Mouse (Mus musculus) adrenal gland, adult 18-20 months (tissue): Measurements from ENCODE around the gene Gmds. TPM values are rescaled to one million over a fixed set of nuclear protein-coding genes. Genes with fewer than 3 reads are reported as not detected.
A peak's percentile ranks its signal among the peaks of the same experiment; 100 is the strongest.

Experiments used
- DNase-seq, 2 experiments: peaks; one replicate each; pipeline ENCODE4 v3.0.0; 2021 to 2022; ENCODE audit warnings: low spot score in 2 of 2
- total RNA-seq, 2 experiments: library from RNA; stranded (reverse); gene quantifications; 1 replicate in 1 of 2; 2 replicates in 1 of 2; pipeline ENCODE4 v1.2.3; 2021

The Gmds gene
- total RNA-seq, 2 experiments from 2014 or later, result 6.8 to 7.0 TPM

DNA sequence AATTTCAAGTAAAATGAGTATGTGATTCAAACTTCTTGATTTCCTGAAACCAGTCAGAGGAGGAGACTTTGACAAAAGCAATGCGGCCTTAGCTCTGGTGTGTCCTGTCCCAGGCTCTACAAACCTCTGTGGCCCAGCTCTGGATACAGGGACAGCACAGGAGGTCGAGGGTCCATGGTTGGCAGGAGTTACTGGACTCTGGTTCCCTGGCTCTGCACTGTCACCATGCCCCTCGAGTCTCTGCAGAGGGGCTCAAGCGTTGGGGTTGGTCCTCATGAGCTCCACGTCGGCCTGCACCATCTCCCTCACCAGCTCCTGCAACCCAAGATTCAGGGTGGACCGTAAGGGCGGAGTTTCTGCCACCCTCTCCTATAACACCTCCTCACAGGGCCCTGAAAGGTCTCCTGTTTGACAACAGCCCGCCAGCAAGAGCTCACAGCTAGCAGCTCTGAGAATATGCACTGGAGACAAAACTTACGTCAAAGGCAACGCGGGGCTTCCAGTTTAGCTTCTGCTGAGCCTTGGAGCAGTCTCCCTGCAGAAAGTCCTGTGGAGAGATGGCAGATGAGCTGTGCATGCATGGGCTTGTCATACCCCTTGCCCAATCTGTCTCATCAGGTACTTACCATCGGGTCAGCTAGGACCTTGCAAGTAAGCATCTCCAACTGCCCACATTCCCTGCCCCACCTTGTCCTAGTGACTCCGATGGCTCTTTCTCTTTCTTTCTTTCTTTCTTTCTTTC is 518.7 kb downstream of the Gmds start:
- no peak for DNase-seq

DNA sequence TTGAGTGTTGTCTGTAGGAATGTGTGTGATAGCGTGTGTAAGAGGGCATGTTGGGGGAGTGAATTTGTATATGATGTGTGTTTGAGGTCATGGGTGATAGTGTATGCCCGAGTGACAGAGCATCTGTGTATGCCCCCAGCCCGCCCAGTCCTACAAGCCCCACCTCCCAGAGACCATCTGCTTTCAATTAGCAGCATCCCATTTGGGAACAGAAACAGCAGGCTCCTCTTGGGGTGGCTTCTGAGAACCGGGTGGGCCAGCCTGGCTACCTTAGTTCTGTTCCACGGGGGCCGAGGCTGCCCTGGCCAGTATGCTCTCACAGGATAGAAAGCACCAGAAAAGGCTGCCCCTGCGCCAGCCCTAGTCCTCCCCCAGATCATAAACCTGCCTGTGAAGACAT is 520.2 kb downstream of the Gmds start:
- DNase-seq, result no peak

DNA sequence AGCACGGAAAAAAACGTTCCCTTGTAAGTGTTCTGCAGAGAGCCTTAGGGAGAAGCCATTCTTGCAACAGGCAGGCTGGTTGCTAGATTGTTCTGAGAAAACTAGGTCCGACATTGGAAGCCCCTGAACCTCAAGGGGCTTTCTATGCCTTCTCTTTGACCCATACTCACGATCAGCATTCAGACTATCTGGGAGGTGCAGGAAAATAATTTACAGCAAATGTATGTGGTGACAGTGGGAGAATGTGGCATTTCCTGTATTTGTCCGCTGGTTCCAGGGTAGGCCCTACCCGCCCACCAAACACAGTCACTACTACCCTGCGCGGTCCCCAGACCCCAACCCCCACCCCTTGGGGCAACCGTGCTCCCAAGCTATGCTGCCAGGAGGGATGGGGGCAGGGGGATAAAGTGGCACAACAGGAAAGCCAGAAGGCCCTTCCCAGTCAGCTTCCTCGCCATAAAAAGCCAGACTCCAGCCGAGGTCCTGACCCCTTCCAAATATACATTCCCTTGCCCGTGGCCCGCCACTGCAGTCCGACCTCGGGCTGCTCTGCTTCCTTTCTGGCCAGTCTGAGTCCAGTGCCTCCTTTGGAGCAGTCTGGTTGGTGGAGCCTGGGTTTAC is 523.0 kb downstream of the Gmds start:
- DNase-seq, result no peak

DNA sequence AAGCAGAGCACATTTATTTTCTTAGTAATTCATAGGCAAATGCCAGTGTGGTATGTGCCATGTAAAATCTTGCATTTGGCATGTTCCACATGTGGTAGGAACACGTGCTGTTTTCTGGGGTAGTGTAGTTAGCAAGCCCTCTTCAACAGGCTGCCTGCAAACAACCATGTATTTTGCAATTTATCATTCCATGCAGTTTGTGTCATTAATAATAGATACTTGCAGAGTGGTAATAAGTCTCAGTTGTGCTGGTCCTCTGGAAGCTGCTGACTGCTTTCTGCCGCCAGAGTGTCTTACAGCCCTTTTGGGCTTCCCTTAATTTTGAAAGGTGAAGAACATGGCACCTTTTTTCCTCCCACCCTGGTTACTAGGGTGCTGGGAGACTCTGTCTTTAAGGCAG is 525.8 kb downstream of the Gmds start:
- DNase-seq, result no peak

DNA sequence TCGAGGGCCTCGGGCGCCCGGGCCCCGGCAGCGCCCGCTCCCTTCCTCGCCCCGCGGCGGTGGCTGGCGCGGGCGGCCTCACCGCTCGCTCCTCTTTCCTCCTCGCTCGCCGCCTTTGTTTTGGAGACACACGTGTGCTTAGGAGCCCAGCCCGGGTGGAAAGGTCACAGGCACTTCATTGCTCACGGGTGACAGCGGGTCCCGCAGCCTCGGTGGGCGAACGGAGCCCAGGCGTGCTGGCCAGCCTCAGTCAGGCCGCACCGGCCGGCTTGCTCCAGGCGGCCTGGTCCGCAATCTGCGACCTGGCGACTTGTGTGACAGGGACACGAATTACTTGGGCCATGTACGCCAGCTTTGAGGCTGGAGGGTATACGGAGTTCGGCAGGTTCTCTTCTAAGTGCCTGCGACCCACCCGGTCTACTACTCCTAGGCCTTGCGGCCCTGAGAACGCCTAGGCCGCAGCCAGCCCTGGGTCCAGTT is 527.0 kb downstream of the Gmds start:
- DNase-seq, result peak in 1 of 2 experiments; percentile 31

DNA sequence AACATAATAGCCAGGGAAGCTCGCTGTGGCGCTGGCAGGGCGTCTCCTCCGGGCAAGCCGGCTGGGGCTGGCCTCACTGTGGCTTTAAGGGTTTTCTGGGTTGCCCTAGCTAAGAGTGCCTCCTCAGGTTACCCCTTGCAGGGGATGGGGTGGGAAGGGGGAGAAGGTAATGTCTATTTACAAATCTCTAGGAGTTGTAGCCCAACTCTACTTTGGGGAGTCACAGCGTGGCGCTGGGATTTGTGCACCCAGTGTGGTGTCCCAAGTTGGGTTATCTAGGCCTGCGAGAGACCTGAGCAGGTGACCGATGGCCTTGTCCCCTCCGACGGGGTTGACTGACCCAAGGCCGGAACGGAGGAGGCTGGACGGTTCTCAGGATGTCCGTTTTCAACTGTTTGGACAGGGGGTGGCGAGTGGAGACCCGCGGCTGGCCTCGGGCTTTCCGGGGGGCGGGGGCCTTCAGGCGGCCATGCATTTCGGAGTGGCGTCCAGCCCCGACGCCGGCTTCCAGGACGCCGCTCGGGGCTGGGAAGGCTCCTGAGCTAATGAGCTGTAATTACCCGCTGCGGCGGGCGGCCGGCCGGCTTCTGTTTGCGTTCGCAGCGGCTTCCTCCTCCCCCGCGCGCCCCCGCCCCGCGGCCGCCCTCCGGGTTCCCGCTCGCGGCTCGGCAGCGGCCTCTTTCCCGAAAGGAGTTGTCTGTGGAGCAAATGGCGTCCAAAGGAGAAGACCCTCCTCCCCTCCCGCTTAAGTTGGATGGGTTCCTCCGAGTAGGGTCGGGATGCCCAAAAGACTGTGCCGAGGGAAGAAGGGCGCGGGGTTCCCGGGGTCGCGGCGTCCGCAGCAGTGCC is 527.6 kb downstream of the Gmds start:
- peak; percentile 46 to 65 for DNase-seq

DNA sequence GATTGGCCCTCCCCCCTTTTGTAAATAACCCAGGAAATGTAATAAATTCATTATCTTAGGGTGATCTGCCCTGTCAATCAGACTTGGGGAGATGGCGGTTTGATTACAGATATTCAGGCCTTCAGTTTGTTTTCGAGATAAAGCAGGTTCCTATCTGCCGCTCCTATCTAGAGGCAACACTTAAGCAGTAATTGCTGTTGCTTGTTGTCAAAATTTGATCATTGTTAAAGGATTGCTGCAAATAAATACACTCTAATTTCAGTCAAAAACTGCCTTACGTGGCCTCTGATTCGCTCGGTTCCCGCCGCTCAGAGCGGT is 528.2 kb downstream of the Gmds start:
- DNase-seq, result no peak

DNA sequence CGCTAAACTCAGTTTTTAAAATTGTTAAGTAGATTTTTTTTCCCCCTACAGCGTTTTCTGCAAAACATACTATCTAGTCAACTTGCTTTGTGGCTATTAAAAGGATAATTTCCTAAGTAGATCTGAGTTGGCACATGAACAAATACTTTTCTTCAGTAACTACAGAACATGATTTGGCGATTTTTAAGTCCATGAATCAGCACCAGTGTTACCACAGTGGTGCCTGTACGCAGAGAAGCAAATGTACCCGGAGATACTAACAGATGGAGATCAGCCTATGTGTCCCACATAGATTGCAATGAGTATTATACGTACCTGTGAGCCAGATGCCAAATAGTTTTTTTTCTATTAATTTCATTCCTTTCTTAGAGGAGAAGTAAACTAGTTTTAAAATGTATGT is 528.8 kb downstream of the Gmds start:
- DNase-seq, result no peak

DNA sequence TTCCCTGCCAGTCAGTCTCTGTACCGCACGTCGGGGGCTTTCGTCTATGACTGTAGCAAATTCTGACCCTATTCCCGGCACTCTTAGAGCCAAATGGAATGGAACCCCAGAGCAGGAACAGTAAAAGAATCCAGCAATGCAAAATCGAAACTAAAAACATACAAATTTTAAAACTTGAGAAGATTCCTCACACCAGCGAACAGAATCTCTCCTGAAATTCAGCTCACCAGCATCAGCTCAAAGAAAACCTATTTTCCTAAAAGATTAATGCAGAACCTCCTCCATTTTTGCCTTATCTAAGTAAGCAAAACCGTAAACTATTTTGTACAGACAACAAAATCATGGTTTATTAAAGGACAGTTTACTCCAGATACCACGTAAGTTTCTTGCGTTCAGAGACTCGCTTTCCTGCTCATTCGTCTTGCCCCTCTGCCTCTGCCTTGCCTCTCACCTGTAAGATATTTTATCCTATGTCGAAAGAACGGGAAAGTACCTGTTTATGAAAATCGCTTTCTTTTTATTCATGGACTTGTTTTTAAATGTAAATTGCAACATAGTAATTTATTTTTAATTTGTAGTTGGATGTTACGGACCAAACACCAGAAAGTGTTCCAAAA is 529.6 kb downstream of the Gmds start:
- DNase-seq, result no peak

DNA sequence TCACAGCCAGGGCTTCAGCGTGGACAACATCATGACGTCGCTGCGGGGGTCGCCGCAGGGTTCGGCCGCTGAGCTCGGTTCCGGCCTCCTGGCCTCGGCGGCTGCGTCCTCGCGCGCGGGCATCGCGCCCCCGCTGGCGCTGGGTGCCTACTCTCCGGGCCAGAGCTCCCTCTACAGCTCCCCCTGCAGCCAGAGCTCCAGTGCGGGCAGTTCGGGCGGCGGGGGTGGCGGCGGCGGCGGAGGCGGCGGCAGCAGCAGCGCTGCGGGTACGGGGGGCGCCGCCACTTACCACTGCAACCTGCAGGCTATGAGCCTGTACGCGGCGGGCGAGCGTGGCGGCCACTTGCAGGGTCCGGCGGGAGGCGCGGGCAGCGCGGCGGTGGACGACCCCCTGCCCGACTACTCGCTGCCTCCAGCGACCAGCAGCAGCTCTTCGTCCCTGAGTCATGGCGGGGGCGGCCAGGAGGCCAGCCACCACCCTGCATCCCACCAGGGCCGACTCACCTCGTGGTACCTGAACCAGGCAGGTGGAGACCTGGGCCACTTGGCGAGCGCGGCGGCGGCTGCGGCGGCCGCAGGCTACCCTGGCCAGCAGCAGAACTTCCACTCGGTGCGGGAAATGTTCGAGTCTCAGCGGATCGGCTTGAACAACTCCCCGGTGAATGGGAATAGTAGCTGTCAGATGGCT is 530.3 kb downstream of the Gmds start:
- peak; percentile 59 to 63 for DNase-seq

DNA sequence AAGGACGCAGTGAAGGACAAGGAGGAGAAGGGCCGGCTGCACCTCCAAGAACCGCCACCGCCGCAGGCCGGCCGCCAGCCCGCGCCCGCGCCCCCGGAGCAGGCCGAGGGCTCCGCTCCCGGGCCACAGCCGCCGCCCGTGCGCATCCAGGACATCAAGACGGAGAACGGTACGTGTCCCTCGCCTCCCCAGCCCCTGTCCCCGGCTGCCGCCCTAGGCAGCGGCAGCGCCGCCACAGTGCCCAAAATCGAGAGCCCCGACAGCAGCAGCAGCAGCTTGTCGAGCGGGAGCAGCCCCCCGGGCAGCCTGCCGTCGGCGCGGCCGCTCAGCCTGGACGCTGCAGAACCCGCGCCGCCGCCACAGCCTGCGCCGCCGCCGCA is 530.8 kb downstream of the Gmds start:
- peak in 1 of 2 experiments; percentile 47 for DNase-seq

DNA sequence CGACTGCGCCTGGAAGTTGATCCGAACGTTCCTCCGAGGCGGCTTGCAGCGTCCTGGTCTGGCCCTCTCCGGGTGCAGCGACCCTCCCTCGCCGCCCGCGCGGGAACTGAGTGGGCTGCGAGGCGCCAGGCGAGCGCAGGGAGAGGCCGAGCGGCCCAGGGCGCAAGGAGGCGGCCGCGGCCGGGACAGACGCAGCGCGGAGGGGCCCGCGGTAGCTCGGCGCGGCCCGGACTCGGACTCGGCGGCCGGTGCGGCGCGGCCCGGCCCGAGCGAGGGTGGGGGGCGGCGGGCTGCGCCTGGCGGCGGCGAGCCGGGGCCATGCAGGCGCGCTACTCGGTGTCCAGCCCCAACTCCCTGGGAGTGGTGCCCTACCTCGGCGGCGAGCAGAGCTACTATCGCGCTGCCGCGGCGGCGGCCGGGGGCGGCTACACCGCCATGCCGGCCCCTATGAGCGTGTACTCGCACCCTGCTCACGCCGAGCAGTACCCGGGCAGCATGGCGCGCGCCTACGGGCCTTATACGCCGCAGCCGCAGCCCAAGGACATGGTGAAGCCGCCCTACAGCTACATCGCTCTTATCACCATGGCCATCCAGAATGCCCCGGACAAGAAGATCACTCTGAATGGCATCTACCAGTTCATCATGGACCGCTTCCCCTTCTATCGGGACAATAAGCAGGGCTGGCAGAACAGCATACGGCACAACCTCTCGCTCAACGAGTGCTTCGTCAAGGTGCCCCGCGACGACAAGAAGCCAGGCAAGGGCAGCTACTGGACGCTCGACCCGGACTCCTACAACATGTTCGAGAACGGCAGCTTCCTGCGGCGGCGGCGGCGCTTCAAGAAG is 531.4 kb downstream of the Gmds start:
- peak; percentile 52 to 57 for DNase-seq

DNA sequence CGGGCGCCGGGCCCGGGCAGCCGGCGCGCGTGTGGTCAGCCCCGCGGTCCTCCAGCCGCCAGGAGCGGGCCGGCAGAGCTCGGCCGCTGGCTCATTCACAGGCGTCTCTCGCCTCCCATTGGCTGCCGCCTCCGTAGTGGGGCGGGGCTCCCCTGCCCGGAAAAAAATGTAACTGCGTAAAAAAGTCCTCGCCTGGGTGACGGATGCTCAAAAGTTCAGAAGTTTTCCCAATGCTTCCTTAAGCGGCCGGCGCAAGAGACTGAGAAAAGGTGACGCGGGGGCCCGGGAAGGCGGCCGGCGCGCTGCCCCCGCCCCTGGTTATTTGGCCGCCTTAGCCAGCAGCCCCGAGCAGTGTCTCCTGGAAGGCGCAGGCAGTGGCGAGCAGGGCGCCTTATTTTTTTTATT is 532.1 kb downstream of the Gmds start, which contains the start of gene Foxc1:
Foxc1 (plus strand) TSS at position 206 of the 405 bp plus-strand sequence.
- peak; percentile 85 to 90 for DNase-seq

DNA sequence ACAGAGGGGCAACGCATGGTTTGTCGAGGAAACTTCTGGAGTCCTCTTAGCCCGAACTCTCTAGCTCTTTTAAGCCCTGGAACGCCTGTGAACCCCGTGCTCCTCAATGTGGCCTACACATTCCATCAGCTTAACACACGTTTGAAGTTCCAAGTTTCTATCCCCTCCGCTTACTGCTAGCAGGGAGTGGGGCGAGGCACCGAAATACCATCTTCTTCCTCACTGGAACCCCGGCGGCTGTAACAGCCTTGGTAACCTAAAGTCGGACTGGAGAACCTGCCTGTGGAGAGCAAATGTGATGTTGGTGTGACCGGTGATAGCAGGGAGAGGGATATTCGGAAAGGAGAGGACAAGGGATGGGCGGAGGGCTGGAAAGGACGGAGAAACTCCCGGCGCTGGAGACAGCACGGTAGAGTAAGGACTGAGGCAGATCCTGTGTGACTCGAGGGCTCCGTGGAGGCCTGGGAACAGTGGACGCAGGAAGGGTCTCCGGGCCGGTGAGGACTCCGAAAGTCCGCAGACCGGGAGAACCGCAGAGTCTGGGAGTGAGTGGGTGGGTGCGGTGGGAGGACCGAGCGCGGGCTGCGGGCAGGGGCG is 532.6 kb downstream of the Gmds start:
- no peak for DNase-seq

DNA sequence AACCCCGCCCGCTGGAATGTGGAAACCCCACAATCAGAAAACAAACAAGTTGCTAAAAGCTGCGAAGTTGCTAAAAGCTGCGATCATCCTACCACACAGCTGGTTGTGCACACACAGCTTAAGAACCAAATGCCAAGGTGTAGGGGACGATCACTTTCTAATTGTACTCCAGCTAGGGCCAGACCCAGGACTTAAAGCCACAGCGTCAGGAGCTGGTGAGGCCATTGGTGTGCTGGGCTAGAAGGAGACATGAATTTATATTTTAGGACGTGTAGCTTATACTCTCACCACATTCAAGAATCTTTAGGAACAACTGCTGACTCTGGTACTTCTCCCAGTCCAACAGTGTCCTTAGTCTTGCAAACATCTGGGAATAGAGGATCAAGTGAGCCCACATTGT is 534.0 kb downstream of the Gmds start:
- no peak for DNase-seq

DNA sequence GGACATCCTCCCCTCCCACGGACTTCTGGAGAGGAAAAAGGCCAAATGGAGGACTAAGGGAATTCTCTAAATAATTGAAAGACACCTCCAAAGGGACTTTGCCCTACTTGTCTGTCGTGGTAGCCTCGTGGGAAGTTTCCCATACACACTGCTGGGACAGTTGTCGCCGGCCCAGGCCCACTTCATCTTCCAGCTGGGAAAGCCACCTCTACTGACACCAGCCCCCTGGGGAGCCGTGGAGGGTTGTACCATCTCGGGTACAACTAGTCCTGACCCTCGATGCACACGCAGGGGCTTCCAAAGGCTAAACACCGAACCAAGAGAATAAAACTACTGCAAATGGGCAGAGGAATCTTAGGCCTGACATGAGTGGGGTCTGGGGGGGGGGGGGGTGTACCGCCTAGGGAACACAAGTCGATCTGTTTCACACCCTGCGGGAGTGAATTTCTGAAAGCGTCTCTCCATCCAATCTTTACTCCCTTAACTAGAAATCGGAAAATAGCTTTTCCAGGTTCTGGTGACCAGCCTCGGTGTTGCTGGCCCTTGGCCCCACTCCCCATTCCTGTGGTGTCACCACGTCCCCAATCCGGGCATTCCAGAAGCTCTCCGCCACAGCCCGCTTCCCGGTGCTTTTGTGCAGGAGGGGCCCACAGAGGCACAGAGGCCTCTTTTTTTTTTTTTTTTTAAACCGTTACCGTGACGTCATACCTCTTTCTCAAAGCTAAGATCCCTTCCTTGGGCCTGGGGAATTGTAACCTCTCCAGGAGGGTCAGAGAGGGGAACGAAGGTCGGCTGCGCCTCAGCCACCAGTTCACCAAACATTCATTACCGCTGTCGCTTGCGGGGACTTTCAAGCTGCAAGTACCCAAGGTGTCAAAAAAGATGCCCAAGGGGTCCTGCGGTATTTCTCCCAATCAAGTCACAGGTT is 535.1 kb downstream of the Gmds start:
- DNase-seq, result no peak

DNA sequence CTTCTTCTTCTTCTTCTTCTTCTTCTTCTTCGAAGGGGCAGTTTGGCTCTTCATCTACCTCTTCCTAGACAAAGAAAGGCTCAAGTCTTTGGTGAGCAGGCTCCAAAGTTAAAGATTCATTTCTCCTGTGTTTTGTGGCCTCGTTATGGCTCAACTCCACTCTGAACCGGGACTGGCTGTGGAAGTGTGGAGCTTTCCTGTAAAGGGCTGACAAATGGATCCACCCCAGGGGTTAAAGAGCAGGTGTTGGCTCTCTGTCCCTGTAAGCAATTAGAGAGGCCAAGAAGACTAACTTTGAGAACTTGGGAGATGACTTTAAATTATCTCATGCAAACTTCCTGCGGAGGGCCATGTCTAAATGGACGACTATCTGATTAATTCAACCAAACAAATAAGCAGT is 536.1 kb downstream of the Gmds start:
- no peak for DNase-seq

DNA sequence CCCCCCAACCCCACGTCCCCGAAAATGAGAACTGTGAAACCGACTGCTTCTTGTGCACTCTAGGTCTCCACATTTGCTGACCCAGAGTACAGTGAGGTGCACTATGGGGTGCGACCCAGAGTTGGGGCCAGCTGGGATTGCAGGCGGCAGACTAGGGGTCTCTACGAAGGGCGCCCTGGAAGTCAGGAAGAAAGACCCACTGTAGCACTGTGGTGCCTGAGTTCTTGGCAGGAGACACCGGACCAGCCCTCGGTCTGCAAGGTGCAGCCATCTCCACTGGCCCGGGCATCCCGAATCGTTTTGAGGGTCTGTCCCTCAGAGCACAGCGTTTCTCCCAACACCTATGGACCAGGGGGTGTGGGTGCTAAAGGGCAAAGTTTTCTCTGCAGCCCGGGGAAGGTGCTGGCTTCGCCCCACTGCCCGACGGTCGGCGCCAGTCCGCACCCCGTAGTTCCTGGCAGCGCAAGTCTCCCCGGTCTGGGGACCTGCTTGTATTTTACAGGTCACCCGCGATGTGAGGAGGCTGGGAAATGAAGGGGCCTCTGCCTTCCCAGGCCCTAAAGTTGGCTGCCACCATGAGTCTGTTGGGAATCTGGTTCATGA is 536.7 kb downstream of the Gmds start:
- no peak for DNase-seq
